Mouse (Mus musculus) intestine, embryonic 14.5 days (tissue): ENCODE results near the gene Krtcap2. TPM values are rescaled to one million over a fixed set of nuclear protein-coding genes. Genes with fewer than 3 reads are reported as not detected.

Source experiments
- ATAC-seq: fragments of 200-750 bp; cut with Nextera tagmentation; replicated peaks from 2 replicates; pipeline ENCODE4 v1.8.0; 2017; ENCODE audit warnings: low read depth, moderate number of reproducible peaks, moderate TSS enrichment, moderate library complexity; ENCODE audit not compliant: low FRiP score, low TSS enrichment
- DNase-seq: peaks from one replicate; pipeline ENCODE4 v3.0.0-alpha.2; 2018; ENCODE audit warnings: low spot score
- H3K27ac ChIP-seq: fragments of 300-500 bp; sonication (generic); 2 replicates; pipeline ENCODE4 v1.5.1; 2014; ENCODE audit warnings: low read depth, mild to moderate bottlenecking, control low read depth
- H3K27me3 ChIP-seq: fragments of 300-500 bp; sonication (generic); replicated peaks from 2 replicates; pipeline ENCODE4 v1.6.1; 2014; ENCODE audit warnings: low read length, control low read depth; ENCODE audit not compliant: control insufficient read depth, insufficient read depth
- H3K36me3 ChIP-seq: fragments of 300-500 bp; sonication (generic); 2 replicates; pipeline ENCODE4 v1.6.1; 2014; ENCODE audit warnings: low read length, control low read depth; ENCODE audit not compliant: control insufficient read depth, insufficient read depth
- H3K4me1 ChIP-seq: fragments of 300-500 bp; sonication (generic); replicated peaks from 2 replicates; pipeline ENCODE4 v1.6.1; 2014; ENCODE audit warnings: low read length, control low read depth, mixed read lengths; ENCODE audit not compliant: control insufficient read depth, insufficient read depth
- H3K4me2 ChIP-seq: fragments of 300-500 bp; sonication (generic); 2 replicates; pipeline ENCODE4 v1.6.1; 2014; ENCODE audit warnings: low read length
- H3K4me3 ChIP-seq: fragments of 300-500 bp; sonication (generic); 2 replicates; pipeline ENCODE4 v1.5.1; 2014; ENCODE audit warnings: low read depth, low read length, control low read depth, mixed read lengths
- H3K9ac ChIP-seq: fragments of 300-500 bp; sonication (generic); 2 replicates; pipeline ENCODE4 v1.6.1; 2014; ENCODE audit warnings: mild to moderate bottlenecking, low read length
- H3K9me3 ChIP-seq: fragments of 300-500 bp; sonication (generic); 2 replicates; pipeline ENCODE4 v1.6.1; 2016; ENCODE audit warnings: low read length, control low read depth; ENCODE audit not compliant: control insufficient read depth
- WGBS: fragments of 180-500 bp; shearing (Covaris S2); extraction: QIAGEN DNeasy Blood & Tissue Kit; methylation state at CpG from one replicate; pipeline ENCODE4 v1.1.7; 2014; 5-methylcytosine and 5-hydroxymethylcytosine counted together
- polyA plus RNA-seq: library from polyadenylated mRNA; unstranded; fragments of >200 nt; fragmentation: Nextera tagmentation; extraction: Ambion mirVana; gene quantifications from 2 replicates; pipeline ENCODE4 v1.2.1, GENCODE M21; 2014

Gene Krtcap2
- polyA plus RNA-seq, 1 experiment from 2014 or later, result 346 TPM

DNA sequence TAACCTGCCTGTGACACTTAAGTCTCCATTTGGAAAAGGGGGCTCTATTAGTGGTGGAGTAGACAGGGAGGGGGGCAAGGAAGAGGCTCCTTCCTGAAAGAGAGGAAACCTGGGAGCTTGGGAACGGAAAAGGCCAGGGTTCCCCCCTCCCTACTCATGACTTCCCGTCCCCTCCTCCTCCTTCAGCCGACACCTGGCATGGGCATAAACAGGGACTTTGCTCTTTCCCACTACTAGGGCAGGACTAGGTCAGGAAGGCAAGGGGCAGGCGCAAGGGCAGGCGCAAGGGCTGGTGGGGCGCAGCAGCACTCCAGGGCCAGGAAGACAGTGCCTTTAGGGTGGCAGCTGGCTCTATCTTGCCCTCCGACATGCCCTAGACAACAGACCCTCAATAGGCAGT, 32.3 kb downstream of the Krtcap2 start:
- no peak for DNase-seq

DNA sequence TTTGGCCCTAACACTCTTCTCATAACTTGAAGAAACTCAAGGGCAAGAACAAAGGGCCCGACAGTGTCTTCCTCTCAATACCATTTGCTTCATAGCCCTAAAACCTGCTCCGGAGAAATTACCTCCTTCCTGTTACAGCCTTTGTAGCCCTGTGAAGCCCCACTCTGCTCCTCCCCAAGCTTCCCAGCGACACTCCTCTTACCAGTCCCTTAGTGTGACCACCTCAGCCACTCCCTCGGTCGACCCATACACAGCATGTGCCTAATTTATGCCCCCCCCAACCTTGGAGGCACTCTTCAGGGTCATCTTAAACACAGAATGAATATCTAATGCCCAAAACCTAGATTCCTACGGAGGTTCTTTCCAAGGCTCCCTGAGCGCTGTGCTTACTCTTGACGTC, 32.9 kb downstream of the Krtcap2 start:
- H3K4me2 ChIP-seq, result peak overlapping the region; percentile 71
- peak overlapping the region; percentile 61 for H3K4me3 ChIP-seq
- ATAC-seq (no peak), DNase-seq (no peak)
- 0 out of 2 replicates have a peak, but pooled peaks cover 4% of the 10 kb centered on the region for H3K27me3 ChIP-seq
- peak overlapping the region; percentile 64 for H3K9ac ChIP-seq
- peaks cover 44% of the 10 kb centered on the region for H3K4me1 ChIP-seq
- H3K27ac ChIP-seq, result peak overlapping the region; percentile 43
- 13% methylated on average over 8 of the region's 8 CpGs for WGBS
- no peaks in the 10 kb centered on the region for H3K9me3 ChIP-seq
- H3K36me3 ChIP-seq, result peaks cover 15% of the 10 kb centered on the region; the same call in 1 of the 2 replicates

More for the DNA sequence above, 32.3 kb downstream of the Krtcap2 start:
- Histone ChIP-seq H3K4me2 (peak overlapping the region; percentile 71), H3K9me3 (no peaks in the 10 kb centered on the region), H3K9ac (peak overlapping the region; percentile 64), H3K36me3 (peaks cover 15% of the 10 kb centered on the region; the same call in 1 of the 2 replicates), H3K27ac (peak overlapping the region; percentile 43), H3K4me3 (peak overlapping the region; percentile 61), H3K27me3 (0 out of 2 replicates have a peak, but pooled peaks cover 4% of the 10 kb centered on the region), H3K4me1 (peaks cover 44% of the 10 kb centered on the region)
- 43% methylated on average over 7 of the region's 7 CpGs for WGBS
- ATAC-seq, result 0 out of 2 replicates have a peak, but pooled peaks have one; percentile 0

DNA sequence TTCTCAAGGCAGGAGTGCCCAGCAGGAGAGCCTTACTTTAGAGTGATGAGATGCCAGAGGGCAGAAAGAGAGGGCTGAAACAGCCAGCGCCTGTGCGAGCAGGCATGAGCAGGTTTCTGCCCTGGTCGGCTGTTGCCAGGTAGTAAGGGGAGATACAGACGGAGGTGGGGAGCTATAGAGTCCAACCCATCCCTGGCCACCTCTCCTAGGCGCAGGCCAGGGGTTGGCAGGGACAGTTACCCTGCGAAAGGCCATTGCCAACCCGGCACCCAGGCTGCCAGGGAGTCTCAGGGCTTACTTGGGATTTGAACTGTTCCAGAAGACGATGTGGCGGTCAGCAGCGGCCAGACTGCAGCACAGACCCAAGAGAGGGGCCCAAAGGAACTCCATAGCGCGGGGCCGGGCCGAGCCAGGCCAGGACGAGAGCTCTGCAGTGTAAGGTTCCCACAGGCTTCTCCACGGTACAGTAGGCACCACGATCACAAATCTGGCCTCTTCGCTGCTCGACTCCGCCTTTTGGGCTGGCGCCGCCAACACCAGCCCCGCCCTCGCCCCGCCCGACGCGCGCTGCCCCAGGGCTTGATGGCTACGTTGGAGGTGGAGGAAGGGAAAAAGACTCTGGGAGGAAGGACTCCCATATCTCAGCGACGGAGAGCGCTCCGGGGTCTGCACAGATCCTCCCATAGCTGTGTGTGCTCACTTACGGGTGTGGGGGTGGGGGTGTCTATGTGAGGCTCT, 33.6 kb downstream of the Krtcap2 start:
- H3K36me3 ChIP-seq, result peaks cover 15% of the 10 kb centered on the region; the same call in 1 of the 2 replicates
- peak; percentile 90 for DNase-seq
- ATAC-seq, result peak; percentile 60
- 2% methylated on average over 35 of the region's 35 CpGs for WGBS
- peak overlapping the region; percentile 64 for H3K9ac ChIP-seq
- H3K4me2 ChIP-seq, result peak overlapping the region; percentile 71
- H3K9me3 ChIP-seq, result no peaks in the 10 kb centered on the region
- H3K4me1 ChIP-seq, result peaks cover 44% of the 10 kb centered on the region
- H3K4me3 ChIP-seq, result peak overlapping the region; percentile 61
- H3K27ac ChIP-seq, result peak overlapping the region; percentile 43
- 0 out of 2 replicates have a peak, but pooled peaks cover 4% of the 10 kb centered on the region for H3K27me3 ChIP-seq

DNA sequence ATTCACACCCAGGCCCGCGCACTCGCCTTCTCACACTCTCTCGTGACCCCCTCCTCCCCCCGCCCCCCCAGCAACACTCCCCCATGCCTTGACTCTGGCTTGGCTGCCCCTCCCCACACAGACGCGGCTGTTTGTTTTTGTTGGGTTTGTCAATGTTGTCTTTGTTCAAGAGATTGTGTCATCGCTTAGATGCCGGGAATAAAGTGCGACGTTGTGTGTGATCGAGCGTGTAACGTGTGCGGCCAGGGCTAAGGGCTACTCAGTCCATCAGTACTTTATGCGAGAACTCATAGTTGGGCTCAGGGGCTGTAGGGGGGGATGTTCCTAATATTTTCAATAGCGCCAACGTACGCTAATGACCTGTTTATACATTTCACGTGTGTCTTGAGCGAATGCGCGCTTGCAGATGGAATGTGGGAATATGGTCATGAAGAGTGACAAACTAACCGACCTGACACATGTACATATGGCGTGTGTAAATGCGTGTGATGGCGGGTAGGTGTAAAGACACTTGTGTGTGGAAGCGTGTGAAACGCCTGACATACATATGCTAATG, 34.4 kb downstream of the Krtcap2 start:
- peak overlapping the region; percentile 71 for H3K4me2 ChIP-seq
- H3K36me3 ChIP-seq, result peaks cover 11% of the 10 kb centered on the region; the same call in 1 of the 2 replicates
- peaks cover 44% of the 10 kb centered on the region for H3K4me1 ChIP-seq
- H3K27ac ChIP-seq, result peak overlapping the region; percentile 85
- H3K27me3 ChIP-seq, result 0 out of 2 replicates have a peak, but pooled peaks cover 4% of the 10 kb centered on the region
- peak; percentile 69 for DNase-seq
- peak overlapping the region; percentile 64 for H3K9ac ChIP-seq
- WGBS, result under 1% methylated on average over 29 of the region's 29 CpGs
- no peaks in the 10 kb centered on the region for H3K9me3 ChIP-seq
- H3K4me3 ChIP-seq, result peak overlapping the region; percentile 61
- 0 out of 2 replicates have a peak, but pooled peaks have one; percentile 17 for ATAC-seq

DNA sequence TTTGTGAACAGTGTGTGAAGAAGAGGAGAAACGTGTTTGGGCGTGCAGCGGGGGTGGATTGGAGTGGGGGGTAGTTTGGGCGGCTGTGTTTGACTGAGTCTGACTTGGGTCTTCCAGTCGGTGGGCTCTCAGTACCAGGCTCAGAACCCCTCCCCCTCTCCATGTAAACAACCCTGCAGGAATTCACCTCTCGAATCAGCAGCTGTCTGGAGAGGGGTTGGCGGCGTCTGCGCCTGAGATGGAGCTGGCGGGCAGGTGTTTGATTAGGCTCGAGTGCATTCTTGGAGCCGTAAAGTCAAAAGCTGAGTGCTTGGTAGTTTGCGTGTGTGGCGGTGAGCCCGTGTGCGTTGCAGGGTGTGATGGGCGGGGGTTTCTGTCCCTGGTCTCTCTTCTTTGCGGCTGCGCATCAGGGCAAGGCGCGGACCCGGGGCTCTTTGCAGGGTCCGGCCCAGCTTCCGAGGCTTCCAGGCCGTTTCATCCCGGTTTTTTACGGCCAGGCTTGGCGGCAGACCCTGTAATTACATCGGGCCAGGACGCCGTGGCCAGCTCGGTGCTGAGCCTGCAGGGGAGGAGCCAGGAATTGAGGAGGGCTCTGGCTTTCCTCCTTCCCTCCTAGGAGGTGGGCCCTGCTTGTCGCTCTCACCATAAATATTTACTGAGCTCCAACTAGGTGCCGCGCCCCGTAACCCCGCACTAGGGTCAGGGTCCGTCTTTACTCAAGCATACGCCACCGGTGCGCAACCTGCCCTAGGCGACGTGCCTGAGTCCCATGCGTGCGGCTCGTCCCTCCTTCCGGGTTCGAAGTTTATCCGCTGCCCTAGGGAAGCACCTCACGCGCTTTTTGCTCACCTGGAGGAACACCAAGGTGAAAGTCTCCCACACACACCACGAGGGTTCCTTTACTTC, 35.1 kb downstream of the Krtcap2 start, which contains the start of gene Efna1:
TSS of gene Efna1 (minus strand) at position 537 of the 906 bp plus-strand sequence.
- peak; percentile 80 for ATAC-seq
- no peaks in the 10 kb centered on the region for H3K9me3 ChIP-seq
- H3K4me1 ChIP-seq, result peaks cover 44% of the 10 kb centered on the region
- H3K4me3 ChIP-seq, result peak within 1 kb of the TSS; percentile 61
- H3K36me3 ChIP-seq, result peaks cover 4% of the 10 kb centered on the region; the same call in 1 of the 2 replicates
- DNase-seq, result peak; percentile 84
- H3K4me2 ChIP-seq, result peak within 1 kb of the TSS; percentile 71
- WGBS, result 1% methylated on average over 52 of the region's 52 CpGs
- H3K27ac ChIP-seq, result peak within 1 kb of the TSS; percentile 85
- 0 out of 2 replicates have a peak, but pooled peaks cover 4% of the 10 kb centered on the region for H3K27me3 ChIP-seq
- H3K9ac ChIP-seq, result peak within 1 kb of the TSS; percentile 64

DNA sequence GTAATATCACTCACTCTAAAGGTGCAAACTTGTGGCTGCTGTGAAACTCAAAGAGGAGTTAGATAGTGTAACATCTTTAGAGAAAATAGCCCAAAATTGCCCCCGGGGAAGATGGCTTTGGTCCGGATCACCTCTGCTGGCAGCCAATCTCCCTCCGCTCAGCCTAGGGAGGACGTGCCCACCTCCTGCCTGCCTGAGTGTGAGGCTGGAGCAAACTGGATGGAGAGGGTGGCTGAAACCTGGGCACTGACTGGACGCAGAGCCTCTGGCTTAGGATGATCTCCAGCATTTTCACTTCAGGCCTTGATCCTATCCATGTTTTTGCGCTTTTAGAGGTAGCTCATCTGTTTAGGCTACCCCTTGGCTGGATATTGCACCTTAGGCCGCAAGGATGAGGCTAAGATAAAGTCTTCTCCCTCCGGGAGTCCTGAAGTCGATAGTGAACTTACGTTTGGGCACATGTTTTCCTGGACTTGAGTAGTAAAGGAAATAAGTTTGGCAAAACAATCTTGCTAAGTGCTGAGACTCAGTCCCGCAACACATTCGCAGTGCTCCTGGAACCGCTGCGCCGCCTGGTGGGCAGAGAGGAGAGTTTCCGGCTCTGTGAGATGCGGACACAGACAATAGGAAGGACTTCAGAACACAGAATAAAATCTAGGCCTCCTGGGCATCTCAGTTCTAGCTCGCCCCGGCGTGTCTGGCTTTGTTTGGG, 36.0 kb downstream of the Krtcap2 start:
- WGBS, result 13% methylated on average over 20 of the region's 20 CpGs
- H3K9ac ChIP-seq, result peak overlapping the region; percentile 43; the same call in 1 of the 2 replicates
- no peak for ATAC-seq

DNA sequence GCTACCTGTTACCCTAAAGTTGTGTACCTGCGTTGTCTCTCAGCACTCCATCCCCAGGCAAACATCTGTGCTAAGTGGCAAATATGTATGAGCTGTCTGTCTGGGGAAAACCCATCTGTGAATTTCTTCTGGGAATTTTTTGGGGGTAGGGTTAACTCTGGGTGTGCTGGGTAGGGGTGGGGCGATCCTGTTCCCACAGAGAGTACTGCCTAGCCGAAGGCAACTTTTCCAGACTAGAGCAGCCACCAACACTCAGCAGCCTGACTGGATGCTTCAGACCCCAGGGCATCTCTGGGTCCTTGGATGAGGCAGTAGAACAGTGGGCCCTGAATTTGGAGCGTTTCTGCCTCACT, 36.5 kb downstream of the Krtcap2 start:
- ATAC-seq, result no peak
- H3K4me1 ChIP-seq, result peaks cover 37% of the 10 kb centered on the region
- H3K4me3 ChIP-seq, result no peak overlapping the region
- H3K36me3 ChIP-seq, result no peaks in the 10 kb centered on the region
- no peaks in the 10 kb centered on the region for H3K9me3 ChIP-seq
- no peak overlapping the region for H3K9ac ChIP-seq
- no peak overlapping the region for H3K27ac ChIP-seq
- 0 out of 2 replicates have a peak, but pooled peaks cover 4% of the 10 kb centered on the region for H3K27me3 ChIP-seq
- no peak overlapping the region for H3K4me2 ChIP-seq
- 28% methylated on average over 4 of the region's 4 CpGs for WGBS
- DNase-seq, result no peak

More for the DNA sequence above, 36.0 kb downstream of the Krtcap2 start:
- Histone ChIP-seq H3K9me3 (no peaks in the 10 kb centered on the region), H3K27me3 (0 out of 2 replicates have a peak, but pooled peaks cover 4% of the 10 kb centered on the region), H3K4me2 (peak overlapping the region; percentile 71), H3K27ac (peak overlapping the region; percentile 85), H3K4me3 (peak overlapping the region; percentile 61), H3K4me1 (peaks cover 43% of the 10 kb centered on the region), H3K36me3 (no peaks in the 10 kb centered on the region)
- peak; percentile 90 for DNase-seq
